Mouse (Mus musculus): ENCODE measurements around the gene Tas2r143. TPM values are rescaled to one million over a fixed set of nuclear protein-coding genes. Genes with fewer than 3 reads are reported as not detected.
A peak's percentile ranks its signal among the peaks of the same experiment; 100 is the strongest.

Tas2r143 gene
- total and polyA plus RNA-seq, 2 experiments = 0.13 to 0.83 TPM

DNA sequence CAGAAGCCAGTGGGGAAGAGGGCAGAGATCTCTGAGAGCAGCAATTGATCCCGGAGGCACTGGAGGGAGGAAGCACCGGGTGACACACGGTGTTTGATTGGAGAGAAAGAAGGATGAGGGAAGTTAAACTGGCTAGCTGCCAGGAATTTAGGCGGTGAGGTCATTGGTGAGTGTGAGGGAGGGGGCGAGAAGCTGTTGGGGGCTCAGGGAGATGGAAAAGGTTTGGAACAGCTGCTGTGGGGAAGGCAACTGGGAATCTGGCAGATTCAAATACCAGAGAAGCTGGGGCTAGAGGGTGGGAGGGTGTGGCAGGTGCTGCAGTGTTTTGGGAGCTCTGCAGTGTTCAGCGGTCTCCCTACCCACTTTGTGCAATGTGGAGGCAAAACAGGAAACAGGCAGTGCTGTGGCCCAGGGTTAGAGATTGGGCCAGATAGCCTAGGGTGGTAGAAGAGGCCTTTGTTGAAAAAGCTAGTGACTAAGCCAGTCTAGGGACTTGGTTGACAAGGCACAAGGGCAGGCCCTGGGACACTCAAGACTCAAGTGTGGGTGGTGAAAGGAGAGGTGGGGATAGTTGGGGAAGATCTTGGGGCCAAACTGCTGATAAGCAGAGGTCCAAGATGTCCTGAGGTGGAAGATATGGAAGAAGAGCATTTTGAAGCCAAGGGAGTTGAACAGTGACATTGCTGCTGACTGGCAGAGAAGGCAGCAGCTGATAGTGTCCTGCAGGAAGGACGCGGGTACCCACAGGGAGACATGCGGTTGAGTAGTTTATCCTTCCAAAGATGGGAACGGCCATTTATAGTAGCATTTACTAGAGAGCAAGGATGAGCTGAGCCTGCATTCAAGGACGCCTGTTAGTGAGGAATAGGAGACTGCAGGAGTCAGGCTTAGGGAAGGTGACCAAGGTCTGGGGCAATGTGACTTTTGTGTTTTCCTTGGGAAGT, 45.7 kb upstream of the Tas2r143 start:
- H3K4me1 ChIP-seq (ENCODE audit: control insufficient read depth, insufficient read depth, low read length) = peaks cover 19% of the 10 kb centered on the region
- no peak overlapping the region for H3K9ac ChIP-seq (ENCODE audit: low read depth, low read length)
- WGBS = 50% methylated on average over 11 of the region's 11 CpGs
- peaks cover 3% of the 10 kb centered on the region; the same call in 1 of the 2 replicates for H3K79me2 ChIP-seq (ENCODE audit: control insufficient read depth, insufficient read depth, low read length)
- 0 out of 2 replicates have a peak overlapping the region, but pooled peaks have one; percentile 4 for H3K27ac ChIP-seq (replicated peaks; ENCODE audit: insufficient read depth, low read depth, low read length)
- no peak overlapping the region for H3K4me3 ChIP-seq (ENCODE audit: insufficient read depth, low read depth, low read length)
- no peak for DNase-seq (ENCODE audit: extremely low read depth, low read depth, low spot score)
- no peak for TF ChIP-seq POLR2A (IDR thresholded peaks at IDR 0.05; ENCODE audit: extremely low read depth, insufficient read depth, low read length)
- no peak for TF ChIP-seq CTCF (IDR thresholded peaks at IDR 0.05; ENCODE audit: low read depth, low read length)
- H3K36me3 ChIP-seq (ENCODE audit: control insufficient read depth, insufficient read depth, low read length) = peaks cover 23% of the 10 kb centered on the region
- no peaks in the 10 kb centered on the region for H3K27me3 ChIP-seq (ENCODE audit: control insufficient read depth, insufficient read depth, low read length)

DNA sequence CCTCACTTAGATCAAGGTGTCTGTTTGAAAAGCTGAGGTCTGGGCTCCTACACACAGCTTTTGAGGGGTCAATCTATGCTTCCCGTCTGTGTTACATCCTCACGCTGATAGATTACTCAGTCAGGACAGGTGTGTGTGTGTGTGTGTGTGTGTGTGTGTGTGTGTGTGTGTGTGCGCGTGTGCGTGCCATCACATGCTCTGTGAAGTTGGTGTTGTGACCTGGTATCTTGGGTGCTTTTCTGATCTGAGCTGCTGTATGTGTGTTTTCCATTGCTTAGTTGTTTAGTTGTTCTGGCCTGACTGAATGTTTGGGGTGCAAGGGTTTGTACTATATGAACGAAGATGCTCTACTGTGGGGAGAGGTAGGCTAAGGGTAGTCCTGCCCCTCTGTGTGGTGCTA, 44.7 kb upstream of the Tas2r143 start:
- Histone ChIP-seq H3K27me3 (ENCODE audit: control insufficient read depth, insufficient read depth, low read length) (no peaks in the 10 kb centered on the region), H3K4me3 (ENCODE audit: insufficient read depth, low read depth, low read length) (no peak overlapping the region), H3K4me1 (ENCODE audit: control insufficient read depth, insufficient read depth, low read length) (peaks cover 22% of the 10 kb centered on the region), H3K27ac (replicated peaks; ENCODE audit: insufficient read depth, low read depth, low read length) (no peak overlapping the region), H3K9ac (ENCODE audit: low read depth, low read length) (no peak overlapping the region), H3K36me3 (ENCODE audit: control insufficient read depth, insufficient read depth, low read length) (peaks cover 33% of the 10 kb centered on the region), H3K79me2 (ENCODE audit: control insufficient read depth, insufficient read depth, low read length) (no peaks in the 10 kb centered on the region; the same call in 1 of the 2 replicates)
- 87% methylated on average over 6 of the region's 6 CpGs for WGBS
- no peak for TF ChIP-seq POLR2A (IDR thresholded peaks at IDR 0.05; ENCODE audit: extremely low read depth, insufficient read depth, low read length)
- TF ChIP-seq CTCF (IDR thresholded peaks at IDR 0.05; ENCODE audit: low read depth, low read length) = no peak
- DNase-seq (ENCODE audit: extremely low read depth, low read depth, low spot score) = no peak

DNA sequence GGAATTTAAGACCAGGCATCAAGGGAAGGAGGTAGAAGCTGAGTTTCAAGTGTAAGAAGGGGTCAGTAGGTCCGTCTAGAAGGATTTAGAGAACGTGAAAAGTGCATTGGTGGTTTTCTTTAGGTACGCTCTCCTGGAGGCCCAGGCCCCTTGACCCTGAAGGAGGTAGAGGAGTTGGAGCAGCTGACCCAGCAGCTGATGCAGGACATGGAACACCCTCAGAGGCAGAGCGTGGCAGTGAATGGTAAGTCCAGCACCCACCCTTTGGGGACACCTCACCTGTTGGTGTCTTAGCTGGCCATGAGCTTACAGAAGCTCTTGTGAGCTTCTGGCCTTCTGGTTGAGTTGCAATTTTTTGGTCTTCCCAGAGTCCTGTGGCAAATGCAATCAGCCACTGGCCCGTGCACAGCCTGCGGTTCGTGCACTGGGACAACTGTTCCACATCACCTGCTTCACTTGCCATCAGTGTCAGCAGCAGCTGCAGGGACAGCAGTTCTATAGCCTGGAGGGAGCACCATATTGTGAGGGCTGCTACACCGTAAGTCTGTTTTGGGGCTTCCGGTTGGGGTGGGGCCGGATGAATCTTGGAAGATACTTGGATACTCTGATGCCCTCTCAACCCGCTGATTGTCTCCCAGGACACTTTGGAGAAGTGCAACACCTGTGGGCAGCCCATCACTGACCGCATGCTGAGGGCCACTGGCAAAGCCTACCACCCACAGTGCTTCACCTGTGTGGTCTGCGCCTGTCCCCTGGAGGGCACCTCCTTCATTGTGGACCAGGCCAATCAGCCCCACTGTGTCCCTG, 44.0 kb upstream of the Tas2r143 start:
- Histone ChIP-seq H3K9ac (ENCODE audit: low read depth, low read length) (no peak overlapping the region), H3K36me3 (ENCODE audit: control insufficient read depth, insufficient read depth, low read length) (peaks cover 39% of the 10 kb centered on the region), H3K27me3 (ENCODE audit: control insufficient read depth, insufficient read depth, low read length) (no peaks in the 10 kb centered on the region), H3K4me1 (ENCODE audit: control insufficient read depth, insufficient read depth, low read length) (peaks cover 21% of the 10 kb centered on the region), H3K27ac (replicated peaks; ENCODE audit: insufficient read depth, low read depth, low read length) (no peak overlapping the region), H3K79me2 (ENCODE audit: control insufficient read depth, insufficient read depth, low read length) (no peaks in the 10 kb centered on the region; the same call in 1 of the 2 replicates), H3K4me3 (ENCODE audit: insufficient read depth, low read depth, low read length) (no peak overlapping the region)
- no peak for DNase-seq (ENCODE audit: extremely low read depth, low read depth, low spot score)
- WGBS = 97% methylated on average over 13 of the region's 13 CpGs
- TF ChIP-seq CTCF (IDR thresholded peaks at IDR 0.05; ENCODE audit: low read depth, low read length) (no peak), POLR2A (IDR thresholded peaks at IDR 0.05; ENCODE audit: extremely low read depth, insufficient read depth, low read length) (no peak)

DNA sequence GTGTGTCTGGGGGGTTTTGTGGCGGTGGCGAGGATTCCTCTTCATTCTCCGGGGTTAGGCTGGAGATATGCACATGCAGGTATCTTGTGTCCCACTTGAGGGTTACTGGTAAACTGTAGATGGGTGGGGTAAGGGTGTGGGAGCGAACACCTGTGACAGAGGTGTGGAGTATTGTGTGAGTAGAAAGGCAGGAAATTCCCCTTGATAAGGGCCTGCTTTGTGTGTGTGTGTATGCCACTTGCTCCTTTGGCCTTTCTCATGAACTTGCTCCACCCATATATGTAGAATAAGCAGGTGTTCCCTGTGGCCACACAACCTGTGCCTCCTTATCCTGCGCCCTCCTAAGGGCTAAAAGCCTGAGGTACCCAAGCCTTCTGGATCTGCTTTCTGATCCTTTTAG, 43.1 kb upstream of the Tas2r143 start:
- Histone ChIP-seq H3K27me3 (ENCODE audit: control insufficient read depth, insufficient read depth, low read length) (no peaks in the 10 kb centered on the region), H3K79me2 (ENCODE audit: control insufficient read depth, insufficient read depth, low read length) (no peaks in the 10 kb centered on the region), H3K4me1 (ENCODE audit: control insufficient read depth, insufficient read depth, low read length) (peaks cover 14% of the 10 kb centered on the region), H3K36me3 (ENCODE audit: control insufficient read depth, insufficient read depth, low read length) (peaks cover 46% of the 10 kb centered on the region), H3K4me3 (ENCODE audit: insufficient read depth, low read depth, low read length) (no peak overlapping the region), H3K9ac (ENCODE audit: low read depth, low read length) (no peak overlapping the region), H3K27ac (replicated peaks; ENCODE audit: insufficient read depth, low read depth, low read length) (no peak overlapping the region)
- 93% methylated on average over 5 of the region's 5 CpGs for WGBS
- DNase-seq (ENCODE audit: extremely low read depth, low read depth, low spot score) = no peak
- TF ChIP-seq CTCF (IDR thresholded peaks at IDR 0.05; ENCODE audit: low read depth, low read length) = no peak
- no peak for TF ChIP-seq POLR2A (IDR thresholded peaks at IDR 0.05; ENCODE audit: extremely low read depth, insufficient read depth, low read length)

DNA sequence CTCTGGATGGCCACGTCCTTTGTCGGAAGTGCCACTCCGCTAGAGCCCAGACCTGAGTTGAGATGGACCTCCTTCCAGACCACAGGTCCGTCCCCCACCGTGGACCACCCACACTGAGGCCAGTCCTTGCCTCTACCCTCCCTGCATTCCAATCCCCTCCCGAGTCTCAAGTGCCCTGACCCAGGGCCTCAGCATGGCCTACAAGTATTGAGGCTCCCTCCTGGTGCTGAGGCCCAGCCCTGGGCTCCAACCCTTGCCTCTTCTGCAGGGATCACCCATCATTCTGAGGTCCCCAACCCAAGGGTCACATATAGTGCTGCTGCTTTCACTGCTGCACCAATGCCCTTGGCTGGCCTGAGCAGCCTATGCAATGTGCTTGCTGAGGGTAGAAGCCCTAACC, 42.1 kb upstream of the Tas2r143 start:
- 93% methylated on average over 6 of the region's 6 CpGs for WGBS
- Histone ChIP-seq H3K4me1 (ENCODE audit: control insufficient read depth, insufficient read depth, low read length) (peaks cover 18% of the 10 kb centered on the region), H3K9ac (ENCODE audit: low read depth, low read length) (no peak overlapping the region), H3K4me3 (ENCODE audit: insufficient read depth, low read depth, low read length) (no peak overlapping the region), H3K27me3 (ENCODE audit: control insufficient read depth, insufficient read depth, low read length) (no peaks in the 10 kb centered on the region), H3K27ac (replicated peaks; ENCODE audit: insufficient read depth, low read depth, low read length) (no peak overlapping the region), H3K36me3 (ENCODE audit: control insufficient read depth, insufficient read depth, low read length) (peaks cover 47% of the 10 kb centered on the region), H3K79me2 (ENCODE audit: control insufficient read depth, insufficient read depth, low read length) (no peaks in the 10 kb centered on the region)
- DNase-seq (ENCODE audit: extremely low read depth, low read depth, low spot score) = no peak
- TF ChIP-seq CTCF (IDR thresholded peaks at IDR 0.05; ENCODE audit: low read depth, low read length) = no peak
- TF ChIP-seq POLR2A (IDR thresholded peaks at IDR 0.05; ENCODE audit: extremely low read depth, insufficient read depth, low read length) = no peak

All from liver, adult 2 months (tissue).